Mouse (Mus musculus): ENCODE measurements around the gene Plxdc1. TPM values are rescaled to one million over a fixed set of nuclear protein-coding genes. Genes with fewer than 3 reads are reported as not detected.

The Plxdc1 gene
- total and polyA plus RNA-seq, 2 experiments from 2014 or later: 3.1 to 4.9 TPM

- Histone ChIP-seq H3K4me2 (ENCODE audit: low read depth, low read length, poor library complexity, severe bottlenecking) (peak overlapping the region; percentile 81), H3K36me3 (ENCODE audit: insufficient read depth, low read length) (peaks cover 28% of the 10 kb centered on the region), H3K9ac (replicated peaks; ENCODE audit: low read length, poor library complexity, severe bottlenecking) (peak overlapping the region; percentile 55), H3K4me1 (ENCODE audit: insufficient read depth, low read length) (peaks cover 20% of the 10 kb centered on the region; the same call in 1 of the 2 replicates), H3K4me3 (ENCODE audit: low read depth, low read length) (peak overlapping the region; percentile 96), H3K9me3 (ENCODE audit: low read length) (no peaks in the 10 kb centered on the region), H3K27me3 (ENCODE audit: insufficient read depth, low read length) (no peaks in the 10 kb centered on the region), H3K27ac (ENCODE audit: low read depth, low read length) (peak overlapping the region; percentile 34)
- ATAC-seq (ENCODE audit: low FRiP score) (no peak), DNase-seq (ENCODE audit: low spot score) (no peak)
- TF ChIP-seq CTCF (IDR thresholded peaks at IDR 0.05): no peak
- 16% methylated on average over 7 of the region's 8 CpGs for WGBS
Observed at GRCm38 (mm10) chr11:98019883-98020610, 33.8 kb upstream of the Plxdc1 start.

- ATAC-seq (ENCODE audit: low FRiP score) (no peak), DNase-seq (ENCODE audit: low spot score) (peak; percentile 55)
- H3K4me3 ChIP-seq (ENCODE audit: low read depth, low read length): 0 out of 2 replicates have a peak overlapping the region, but pooled peaks have one; percentile 96
- 27% methylated on average over 10 of the region's 10 CpGs for WGBS
- no peaks in the 10 kb centered on the region for H3K9me3 ChIP-seq (ENCODE audit: low read length)
- H3K9ac ChIP-seq (replicated peaks; ENCODE audit: low read length, poor library complexity, severe bottlenecking): no peak overlapping the region
- peak overlapping the region; percentile 81 for H3K4me2 ChIP-seq (ENCODE audit: low read depth, low read length, poor library complexity, severe bottlenecking)
- peak; percentile 71 for TF ChIP-seq CTCF (IDR thresholded peaks at IDR 0.05)
- peaks cover 20% of the 10 kb centered on the region; the same call in 1 of the 2 replicates for H3K4me1 ChIP-seq (ENCODE audit: insufficient read depth, low read length)
- H3K27me3 ChIP-seq (ENCODE audit: insufficient read depth, low read length): no peaks in the 10 kb centered on the region
- peak overlapping the region; percentile 34; the same call in 1 of the 2 replicates for H3K27ac ChIP-seq (ENCODE audit: low read depth, low read length)
- peaks cover 36% of the 10 kb centered on the region for H3K36me3 ChIP-seq (ENCODE audit: insufficient read depth, low read length)
Observed at GRCm38 (mm10) chr11:98018858-98019641, 32.8 kb upstream of the Plxdc1 start.

DNA sequence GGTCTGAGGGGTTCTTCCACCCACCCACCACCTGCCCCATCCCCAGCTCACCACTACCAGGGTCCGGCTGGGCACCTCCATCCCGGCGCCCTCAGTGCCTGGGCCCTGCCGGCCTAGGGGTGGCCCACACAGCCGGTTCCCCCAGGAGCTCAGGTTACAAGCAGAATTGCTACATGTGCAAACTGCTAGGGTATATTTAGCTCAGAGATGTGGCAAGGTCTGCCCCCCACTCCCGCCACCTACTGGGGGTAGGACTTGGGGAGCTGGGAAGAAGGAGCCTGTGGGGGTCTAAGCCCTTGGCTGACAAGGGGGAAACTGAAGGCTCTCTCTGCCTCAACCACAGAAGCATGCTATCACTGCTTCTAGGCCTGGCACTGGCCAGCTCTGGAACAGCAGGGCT, 32.0 kb upstream of the Plxdc1 start:
- Histone ChIP-seq H3K36me3 (ENCODE audit: insufficient read depth, low read length) (peaks cover 38% of the 10 kb centered on the region), H3K27ac (ENCODE audit: low read depth, low read length) (no peak overlapping the region)

DNA sequence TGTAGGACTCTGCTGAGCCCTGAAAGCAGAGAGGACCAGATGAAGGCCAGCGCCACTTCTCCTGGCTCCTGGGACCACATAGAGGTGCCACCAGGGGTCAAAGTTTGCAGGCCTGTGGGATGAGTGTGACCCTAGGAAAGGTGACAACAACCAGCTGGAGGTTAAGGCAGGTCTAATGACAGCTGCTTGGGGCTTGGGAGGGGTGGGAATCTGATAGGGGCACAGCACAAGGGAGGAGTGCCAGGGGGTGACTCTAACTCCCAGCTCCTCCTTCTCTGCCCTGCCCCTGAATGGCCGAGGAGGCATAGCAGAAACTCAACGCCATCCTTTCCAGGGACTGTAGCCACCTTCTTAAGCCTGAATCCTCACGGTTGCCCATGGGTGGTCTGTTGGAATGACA, 30.6 kb upstream of the Plxdc1 start:
- WGBS: 65% methylated on average over 4 of the region's 4 CpGs
- ATAC-seq (ENCODE audit: low FRiP score): no peak

More for the DNA sequence above, 32.0 kb upstream of the Plxdc1 start:
- Histone ChIP-seq H3K9me3 (ENCODE audit: low read length) (no peaks in the 10 kb centered on the region), H3K27me3 (ENCODE audit: insufficient read depth, low read length) (no peaks in the 10 kb centered on the region), H3K9ac (replicated peaks; ENCODE audit: low read length, poor library complexity, severe bottlenecking) (peak overlapping the region; percentile 24; the same call in 1 of the 2 replicates), H3K4me3 (ENCODE audit: low read depth, low read length) (no peak overlapping the region), H3K4me2 (ENCODE audit: low read depth, low read length, poor library complexity, severe bottlenecking) (no peak overlapping the region), H3K4me1 (ENCODE audit: insufficient read depth, low read length) (peaks cover 16% of the 10 kb centered on the region; the same call in 1 of the 2 replicates)
- TF ChIP-seq CTCF (IDR thresholded peaks at IDR 0.05): 0 out of 2 replicates have a peak, but pooled peaks have one; percentile 1
- DNase-seq (ENCODE audit: low spot score) (no peak), ATAC-seq (ENCODE audit: low FRiP score) (no peak)
- 65% methylated on average over 6 of the region's 6 CpGs for WGBS

DNA sequence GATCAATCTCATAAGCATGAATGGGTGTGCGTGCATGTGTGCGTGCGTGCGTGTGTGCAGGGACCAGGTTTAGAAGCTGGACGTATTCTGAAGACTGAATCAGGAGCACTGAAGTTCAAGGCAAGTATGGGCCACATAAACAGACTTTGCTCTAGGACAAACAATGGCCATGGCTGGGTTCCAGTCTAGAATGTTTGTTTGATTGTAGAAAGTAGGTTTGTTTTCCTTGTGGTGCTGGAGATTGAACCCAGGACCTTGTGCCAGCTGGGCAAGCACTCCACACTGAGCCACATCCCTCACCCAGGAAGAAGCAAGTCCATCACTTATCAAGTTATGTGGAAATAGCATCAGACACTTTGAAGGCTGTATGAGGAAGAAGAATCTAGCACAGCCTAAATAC, 29.9 kb upstream of the Plxdc1 start:
- WGBS: 93% methylated on average over 5 of the region's 5 CpGs

More for the DNA sequence above, 30.6 kb upstream of the Plxdc1 start:
- TF ChIP-seq CTCF (IDR thresholded peaks at IDR 0.05): no peak
- Histone ChIP-seq H3K27ac (ENCODE audit: low read depth, low read length) (no peak overlapping the region), H3K9ac (replicated peaks; ENCODE audit: low read length, poor library complexity, severe bottlenecking) (no peak overlapping the region), H3K4me3 (ENCODE audit: low read depth, low read length) (no peak overlapping the region), H3K27me3 (ENCODE audit: insufficient read depth, low read length) (no peaks in the 10 kb centered on the region), H3K4me1 (ENCODE audit: insufficient read depth, low read length) (peaks cover 15% of the 10 kb centered on the region; the same call in 1 of the 2 replicates), H3K36me3 (ENCODE audit: insufficient read depth, low read length) (peaks cover 46% of the 10 kb centered on the region), H3K4me2 (ENCODE audit: low read depth, low read length, poor library complexity, severe bottlenecking) (no peak overlapping the region), H3K9me3 (ENCODE audit: low read length) (no peaks in the 10 kb centered on the region)
- no peak for DNase-seq (ENCODE audit: low spot score)

More for the DNA sequence above, 29.9 kb upstream of the Plxdc1 start:
- Histone ChIP-seq H3K36me3 (ENCODE audit: insufficient read depth, low read length) (peaks cover 51% of the 10 kb centered on the region), H3K4me1 (ENCODE audit: insufficient read depth, low read length) (peaks cover 15% of the 10 kb centered on the region; the same call in 1 of the 2 replicates), H3K27me3 (ENCODE audit: insufficient read depth, low read length) (no peaks in the 10 kb centered on the region), H3K4me3 (ENCODE audit: low read depth, low read length) (no peak overlapping the region), H3K4me2 (ENCODE audit: low read depth, low read length, poor library complexity, severe bottlenecking) (no peak overlapping the region), H3K9ac (replicated peaks; ENCODE audit: low read length, poor library complexity, severe bottlenecking) (no peak overlapping the region), H3K27ac (ENCODE audit: low read depth, low read length) (no peak overlapping the region), H3K9me3 (ENCODE audit: low read length) (no peaks in the 10 kb centered on the region)
- ATAC-seq (ENCODE audit: low FRiP score) (no peak), DNase-seq (ENCODE audit: low spot score) (no peak)
- TF ChIP-seq CTCF (IDR thresholded peaks at IDR 0.05): no peak
